Mouse (Mus musculus): ENCODE data around the gene Osbpl6. TPM values are rescaled to one million over a fixed set of nuclear protein-coding genes. Genes with fewer than 3 reads are reported as not detected.

Osbpl6 gene
- polyA plus RNA-seq, 1 experiment from 2014 or later, result 17.6 TPM

DNA sequence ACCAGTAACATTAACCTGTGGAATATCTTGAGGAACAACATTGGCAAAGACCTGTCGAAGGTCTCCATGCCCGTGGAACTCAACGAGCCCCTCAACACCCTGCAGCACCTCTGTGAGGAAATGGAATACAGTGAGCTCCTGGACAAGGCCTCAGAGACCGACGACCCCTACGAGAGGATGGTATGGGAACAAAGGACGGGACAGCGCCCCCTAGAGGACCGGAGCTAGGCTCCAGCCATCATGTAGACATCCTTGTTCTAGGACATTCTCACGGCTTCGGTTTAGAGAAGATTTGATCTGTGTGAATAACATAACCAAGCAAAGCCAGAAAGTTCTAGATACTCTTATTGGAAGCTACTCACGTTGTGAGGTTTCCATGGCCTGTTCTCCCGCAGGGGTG is 178.8 kb downstream of the Osbpl6 start:
- Histone ChIP-seq H3K4me3 (ENCODE audit: low read depth, low read length) (no peak overlapping the region), H3K4me2 (no peak overlapping the region), H3K9me3 (ENCODE audit: low read depth, low read length) (no peaks in the 10 kb centered on the region), H3K4me1 (ENCODE audit: insufficient read depth) (no peaks in the 10 kb centered on the region), H3K36me3 (ENCODE audit: insufficient read depth) (no peaks in the 10 kb centered on the region), H3K9ac (no peak overlapping the region), H3K27me3 (ENCODE audit: insufficient read depth, low read length) (no peaks in the 10 kb centered on the region), H3K27ac (ENCODE audit: low read depth) (no peak overlapping the region)
- TF ChIP-seq CTCF (IDR thresholded peaks at IDR 0.05; ENCODE audit: low read depth), result peak; percentile 15; the same call in 1 of the 2 replicates
- ATAC-seq (ENCODE audit: insufficient read depth), result no peak
- WGBS, result 93% methylated on average over 13 of the region's 13 CpGs
- DNase-seq, result no peak

DNA sequence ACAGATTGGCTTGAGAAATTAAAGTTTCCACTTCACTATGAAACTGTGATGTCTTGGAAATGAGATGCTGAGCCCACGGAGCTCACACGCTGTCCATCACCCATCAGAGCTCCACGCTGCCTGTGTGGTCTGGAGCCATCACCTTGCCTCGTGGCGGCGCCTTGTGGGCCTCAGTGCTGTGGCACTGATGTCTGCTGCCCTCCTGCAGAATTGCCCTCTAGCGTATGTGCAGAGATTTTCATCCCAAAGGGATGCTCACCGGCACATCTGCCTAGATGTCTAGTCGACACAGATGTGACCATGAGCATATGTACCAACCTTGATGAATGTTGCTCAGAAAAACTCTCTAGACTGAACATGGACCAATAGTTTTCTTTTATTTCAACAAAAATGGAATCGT is 180.6 kb downstream of the Osbpl6 start:
- DNase-seq, result no peak
- no peak for ATAC-seq (ENCODE audit: insufficient read depth)
- WGBS, result 74% methylated on average over 10 of the region's 10 CpGs
- H3K27me3 ChIP-seq (ENCODE audit: insufficient read depth, low read length), result no peaks in the 10 kb centered on the region
- no peak overlapping the region for H3K4me3 ChIP-seq (ENCODE audit: low read depth, low read length)
- H3K9ac ChIP-seq, result no peak overlapping the region
- no peak for TF ChIP-seq CTCF (IDR thresholded peaks at IDR 0.05; ENCODE audit: low read depth)
- H3K36me3 ChIP-seq (ENCODE audit: insufficient read depth), result 0 out of 2 replicates have a peak, but pooled peaks cover 3% of the 10 kb centered on the region
- no peaks in the 10 kb centered on the region for H3K4me1 ChIP-seq (ENCODE audit: insufficient read depth)
- H3K27ac ChIP-seq (ENCODE audit: low read depth), result no peak overlapping the region
- no peaks in the 10 kb centered on the region for H3K9me3 ChIP-seq (ENCODE audit: low read depth, low read length)
- H3K4me2 ChIP-seq, result no peak overlapping the region

DNA sequence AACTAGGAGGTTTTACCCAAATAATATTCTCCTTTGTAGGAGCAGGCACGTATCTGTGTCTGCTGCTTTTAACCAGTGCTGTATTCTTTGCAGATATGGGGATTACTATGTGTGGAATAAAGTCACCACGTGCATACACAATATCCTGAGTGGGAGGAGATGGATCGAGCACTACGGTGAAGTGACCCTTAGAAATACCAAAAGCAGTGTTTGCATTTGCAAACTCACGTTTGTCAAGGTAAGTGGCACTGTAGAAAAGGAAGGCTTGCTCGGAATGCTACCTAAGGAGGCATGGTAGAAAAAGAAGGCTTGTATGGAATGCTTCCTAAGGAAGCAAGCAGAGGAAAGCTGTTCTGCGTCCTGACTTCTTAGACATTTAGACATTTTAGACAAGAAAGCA is 183.9 kb downstream of the Osbpl6 start:
- no peak overlapping the region for H3K4me3 ChIP-seq (ENCODE audit: low read depth, low read length)
- no peak overlapping the region for H3K9ac ChIP-seq
- 66% methylated on average over 7 of the region's 7 CpGs for WGBS
- H3K27me3 ChIP-seq (ENCODE audit: insufficient read depth, low read length), result no peaks in the 10 kb centered on the region
- H3K4me1 ChIP-seq (ENCODE audit: insufficient read depth), result no peaks in the 10 kb centered on the region
- ATAC-seq (ENCODE audit: insufficient read depth), result no peak
- peak; percentile 29 for DNase-seq
- H3K9me3 ChIP-seq (ENCODE audit: low read depth, low read length), result no peaks in the 10 kb centered on the region
- no peak overlapping the region for H3K4me2 ChIP-seq
- 0 out of 2 replicates have a peak, but pooled peaks cover 3% of the 10 kb centered on the region for H3K36me3 ChIP-seq (ENCODE audit: insufficient read depth)
- TF ChIP-seq CTCF (IDR thresholded peaks at IDR 0.05; ENCODE audit: low read depth), result no peak
- H3K27ac ChIP-seq (ENCODE audit: low read depth), result no peak overlapping the region; the same call in 1 of the 2 replicates

DNA sequence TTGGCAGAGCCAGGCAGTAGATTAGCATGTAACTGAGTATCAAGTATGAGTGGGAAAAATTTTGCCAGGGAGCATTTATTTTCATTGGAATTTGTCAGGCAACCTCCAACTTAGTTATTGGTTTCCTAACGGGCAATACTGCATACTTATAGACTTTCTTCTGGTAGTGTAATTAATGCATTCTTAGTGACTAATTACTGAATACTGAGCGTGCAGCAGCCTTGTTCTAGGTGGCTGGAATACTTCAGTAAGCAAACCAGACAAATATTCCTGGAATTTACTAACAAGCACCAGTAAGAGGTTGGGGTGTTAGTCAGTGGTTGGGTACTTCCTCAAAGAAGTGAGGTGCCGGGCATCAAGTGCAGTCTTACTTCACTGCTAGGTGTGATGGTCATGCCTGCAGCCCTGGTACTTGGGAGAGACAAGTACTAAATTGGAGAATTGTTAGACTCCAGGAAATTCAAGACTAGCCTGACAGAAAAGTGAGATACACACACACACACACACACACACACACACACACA is 186.2 kb downstream of the Osbpl6 start:
- ATAC-seq (ENCODE audit: insufficient read depth) (no peak), DNase-seq (no peak)
- 0 out of 2 replicates have a peak, but pooled peaks cover 3% of the 10 kb centered on the region for H3K36me3 ChIP-seq (ENCODE audit: insufficient read depth)
- 64% methylated on average over 3 of the region's 3 CpGs for WGBS
- no peak overlapping the region for H3K9ac ChIP-seq
- H3K9me3 ChIP-seq (ENCODE audit: low read depth, low read length), result no peaks in the 10 kb centered on the region
- H3K27me3 ChIP-seq (ENCODE audit: insufficient read depth, low read length), result no peaks in the 10 kb centered on the region
- no peak overlapping the region for H3K4me3 ChIP-seq (ENCODE audit: low read depth, low read length)
- no peaks in the 10 kb centered on the region for H3K4me1 ChIP-seq (ENCODE audit: insufficient read depth)
- TF ChIP-seq CTCF (IDR thresholded peaks at IDR 0.05; ENCODE audit: low read depth), result no peak
- H3K4me2 ChIP-seq, result no peak overlapping the region
- H3K27ac ChIP-seq (ENCODE audit: low read depth), result no peak overlapping the region

DNA sequence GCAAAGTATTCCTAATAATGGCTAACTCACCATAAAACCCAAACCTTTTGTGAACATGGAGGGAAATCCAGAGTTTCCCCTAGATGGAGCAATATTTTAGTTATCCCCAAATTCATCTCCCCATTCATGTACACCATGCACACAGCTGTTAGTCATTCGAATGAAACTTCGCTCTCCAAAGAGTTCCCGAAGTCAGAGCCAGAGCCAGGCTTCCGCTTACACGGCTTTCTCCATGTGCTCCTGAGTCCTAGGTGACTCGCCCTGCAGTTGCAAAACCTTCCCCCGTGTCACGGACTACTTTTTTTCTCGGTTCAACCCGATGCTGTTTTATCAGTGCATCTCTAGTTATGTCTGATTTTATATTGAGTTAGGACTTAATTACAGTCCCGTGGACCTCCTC is 191.2 kb downstream of the Osbpl6 start:
- WGBS, result 80% methylated on average over 11 of the region's 11 CpGs

DNA sequence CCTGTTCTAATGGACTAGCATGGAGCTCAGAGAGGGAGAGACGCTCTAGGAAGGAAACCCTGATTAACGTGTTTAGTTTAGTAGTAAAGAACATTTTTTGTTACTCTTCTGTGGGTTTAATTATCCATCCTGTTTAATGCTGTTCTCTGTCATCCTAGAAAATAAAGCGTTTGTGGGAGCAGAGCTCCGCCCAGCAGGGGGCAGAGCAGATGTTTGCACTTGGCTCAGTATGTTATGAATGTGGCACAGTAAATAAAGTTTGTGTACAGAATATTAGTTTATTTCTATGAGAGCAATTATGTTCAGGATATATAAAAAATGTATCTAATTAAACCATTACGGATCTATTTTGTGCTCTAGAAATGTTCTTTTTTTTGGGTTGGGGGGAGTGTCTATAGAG is 192.9 kb downstream of the Osbpl6 start:
- 69% methylated on average over 5 of the region's 5 CpGs for WGBS
- peak; percentile 48 for TF ChIP-seq CTCF (IDR thresholded peaks at IDR 0.05; ENCODE audit: low read depth)
- peak; percentile 45 for DNase-seq
- no peak overlapping the region for H3K27ac ChIP-seq (ENCODE audit: low read depth)
- no peaks in the 10 kb centered on the region for H3K4me1 ChIP-seq (ENCODE audit: insufficient read depth)
- no peak for ATAC-seq (ENCODE audit: insufficient read depth)
- no peak overlapping the region for H3K4me2 ChIP-seq
- no peaks in the 10 kb centered on the region for H3K9me3 ChIP-seq (ENCODE audit: low read depth, low read length)
- H3K36me3 ChIP-seq (ENCODE audit: insufficient read depth), result no peaks in the 10 kb centered on the region
- H3K4me3 ChIP-seq (ENCODE audit: low read depth, low read length), result no peak overlapping the region
- H3K9ac ChIP-seq, result no peak overlapping the region
- H3K27me3 ChIP-seq (ENCODE audit: insufficient read depth, low read length), result no peaks in the 10 kb centered on the region

More for the DNA sequence above, 191.2 kb downstream of the Osbpl6 start:
- no peaks in the 10 kb centered on the region for H3K36me3 ChIP-seq (ENCODE audit: insufficient read depth)
- no peaks in the 10 kb centered on the region for H3K9me3 ChIP-seq (ENCODE audit: low read depth, low read length)
- H3K27ac ChIP-seq (ENCODE audit: low read depth), result no peak overlapping the region
- H3K27me3 ChIP-seq (ENCODE audit: insufficient read depth, low read length), result no peaks in the 10 kb centered on the region
- TF ChIP-seq CTCF (IDR thresholded peaks at IDR 0.05; ENCODE audit: low read depth), result no peak
- no peak overlapping the region for H3K4me3 ChIP-seq (ENCODE audit: low read depth, low read length)
- H3K9ac ChIP-seq, result no peak overlapping the region
- no peak for ATAC-seq (ENCODE audit: insufficient read depth)
- no peak for DNase-seq
- no peaks in the 10 kb centered on the region for H3K4me1 ChIP-seq (ENCODE audit: insufficient read depth)
- no peak overlapping the region for H3K4me2 ChIP-seq

DNA sequence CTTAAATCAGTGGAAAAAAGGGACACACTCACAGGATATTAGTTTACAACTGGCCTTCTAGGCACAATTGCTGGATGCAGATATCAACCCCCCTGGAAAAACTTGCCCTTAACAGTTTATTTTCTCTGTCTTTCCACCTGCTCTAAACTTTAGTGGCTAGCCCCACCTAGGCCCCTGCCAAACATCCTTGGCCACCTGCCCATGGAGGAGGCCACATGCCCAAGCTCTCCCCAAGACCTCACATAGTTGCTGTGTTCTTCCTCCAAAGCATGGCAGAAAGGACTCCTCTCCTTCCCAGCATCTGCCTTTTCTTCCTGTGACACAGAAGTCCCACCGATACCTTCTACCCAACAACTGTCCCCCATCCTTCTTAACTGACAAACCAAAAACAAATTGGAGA is 195.9 kb downstream of the Osbpl6 start:
- H3K4me3 ChIP-seq (ENCODE audit: low read depth, low read length), result no peak overlapping the region
- no peak overlapping the region for H3K4me2 ChIP-seq
- H3K36me3 ChIP-seq (ENCODE audit: insufficient read depth), result no peaks in the 10 kb centered on the region
- H3K9ac ChIP-seq, result no peak overlapping the region
- H3K4me1 ChIP-seq (ENCODE audit: insufficient read depth), result no peaks in the 10 kb centered on the region
- DNase-seq (no peak), ATAC-seq (ENCODE audit: insufficient read depth) (no peak)
- 87% methylated on average over 1 of the region's 1 CpGs for WGBS
- no peaks in the 10 kb centered on the region for H3K9me3 ChIP-seq (ENCODE audit: low read depth, low read length)
- H3K27ac ChIP-seq (ENCODE audit: low read depth), result no peak overlapping the region
- no peaks in the 10 kb centered on the region for H3K27me3 ChIP-seq (ENCODE audit: insufficient read depth, low read length)
- TF ChIP-seq CTCF (IDR thresholded peaks at IDR 0.05; ENCODE audit: low read depth), result no peak

Measured in lung, embryonic 14.5 days (tissue).